Mouse (Mus musculus) ZHBTc4 (cell line): Measurements from ENCODE around the gene Tex264.
A peak's percentile ranks its signal among the peaks of the same experiment; 100 is the strongest.

Experiments used
- DNase-seq: peaks from one replicate; pipeline ENCODE4 v3.0.0-alpha.2; 2011; ENCODE audit warnings: low read depth, low spot score

Tex264 gene

DNA sequence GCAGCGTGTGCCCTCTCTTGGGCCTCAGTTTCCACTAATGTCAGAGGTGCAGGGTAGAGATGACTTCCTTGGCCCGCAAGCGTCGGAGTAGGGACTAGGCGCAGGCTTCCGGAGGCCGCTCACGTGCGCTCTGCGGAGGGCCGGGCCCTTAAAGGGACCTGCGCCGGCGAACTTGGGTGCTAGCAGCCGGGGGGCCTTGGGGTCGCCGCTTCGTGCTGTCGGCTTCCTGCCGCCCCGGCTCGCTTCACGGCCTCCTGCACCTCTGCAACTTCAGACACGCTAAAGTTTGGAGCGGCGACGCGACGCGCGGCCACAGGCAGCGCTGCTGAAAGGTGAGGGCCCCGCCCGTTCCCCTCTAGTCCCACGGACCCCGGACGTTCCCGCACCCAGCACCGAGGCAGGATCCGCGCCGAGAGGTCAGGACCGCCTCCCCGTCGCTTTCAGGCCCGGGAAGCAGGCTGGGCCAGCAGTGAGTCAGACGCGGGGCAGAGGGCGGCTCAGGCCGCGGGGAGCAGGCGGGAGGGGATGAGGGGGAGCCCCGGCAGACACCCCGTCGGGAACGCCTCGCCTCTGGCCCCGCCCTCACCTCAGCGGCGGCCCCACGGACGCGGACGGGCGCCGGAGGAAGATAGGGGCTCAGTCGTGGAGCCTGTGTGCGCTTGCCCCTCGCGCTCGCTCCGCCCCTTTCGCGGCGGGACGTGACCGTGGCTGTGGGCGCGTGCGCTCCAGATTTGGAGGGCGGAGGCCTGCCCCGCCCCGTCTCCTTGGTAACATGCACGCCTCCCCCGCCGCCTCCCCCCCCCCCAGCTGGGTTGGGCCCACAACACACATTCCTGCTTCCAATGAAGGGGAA, at the start of gene Tex264:
Gene Tex264 (minus strand): TSS at position 679 of the 853 bp plus-strand sequence.
- DNase-seq: peak; percentile 95

DNA sequence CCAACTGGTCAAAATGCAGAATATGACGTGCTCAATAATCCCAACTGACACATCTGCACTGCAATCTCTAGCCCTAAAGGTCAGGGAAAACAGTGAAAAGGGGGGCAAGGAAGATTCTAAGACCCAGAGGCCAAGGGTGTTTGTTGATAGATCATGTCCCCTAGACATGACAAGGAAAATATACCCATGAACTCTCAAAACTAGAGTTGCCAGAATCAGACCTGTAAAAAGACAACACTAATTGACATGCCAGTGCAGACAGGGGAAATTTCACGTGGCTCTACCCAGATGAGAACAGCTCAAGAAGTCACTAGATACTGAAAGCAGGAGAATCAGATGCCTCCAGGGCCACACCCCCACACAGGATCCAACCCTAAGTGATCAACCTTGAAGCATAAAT, 48.0 kb upstream of the Tex264 start:
- DNase-seq: no peak

DNA sequence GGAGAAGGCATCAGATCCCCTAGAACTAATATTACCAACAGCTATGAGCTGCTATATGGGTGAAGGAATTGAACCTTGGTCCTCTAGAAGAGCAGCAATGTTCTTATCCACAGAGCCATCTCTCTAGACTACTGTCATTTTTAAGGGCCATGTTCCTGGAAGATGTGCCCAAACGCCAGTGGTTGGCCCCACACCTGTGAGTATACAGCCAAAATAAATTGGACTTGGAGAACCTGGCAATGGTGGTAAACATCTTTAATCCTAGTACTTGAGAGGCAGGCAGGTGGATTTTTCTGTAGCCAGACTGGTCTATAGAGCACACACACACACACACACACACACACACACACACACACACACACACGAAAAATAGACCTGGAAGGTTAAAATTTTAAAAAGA, 43.7 kb upstream of the Tex264 start:
- no peak for DNase-seq

DNA sequence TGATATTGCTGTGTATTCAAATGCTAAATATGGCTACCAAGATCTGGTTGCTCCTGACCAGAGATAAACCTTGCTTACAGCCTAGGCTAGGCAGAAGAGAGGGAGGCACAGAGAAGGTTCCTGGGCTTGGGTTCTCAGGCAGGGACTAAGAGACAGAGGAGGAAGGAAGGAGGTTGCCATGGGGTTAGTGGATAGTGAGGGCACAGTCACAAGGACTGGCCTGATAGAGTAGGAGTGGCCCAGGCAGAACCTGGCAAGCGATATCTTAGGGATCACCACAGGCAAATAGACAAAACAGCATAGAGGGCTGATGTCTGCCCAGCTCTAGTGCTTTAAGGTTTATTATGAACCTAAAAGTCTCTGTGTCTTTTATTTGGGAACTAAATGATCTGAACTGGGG, 41.2 kb upstream of the Tex264 start:
- no peak for DNase-seq

GRCm38 (mm10) chr9:106725435-106725834, 39.7 kb upstream of the Tex264 start:
- DNase-seq: no peak

DNA sequence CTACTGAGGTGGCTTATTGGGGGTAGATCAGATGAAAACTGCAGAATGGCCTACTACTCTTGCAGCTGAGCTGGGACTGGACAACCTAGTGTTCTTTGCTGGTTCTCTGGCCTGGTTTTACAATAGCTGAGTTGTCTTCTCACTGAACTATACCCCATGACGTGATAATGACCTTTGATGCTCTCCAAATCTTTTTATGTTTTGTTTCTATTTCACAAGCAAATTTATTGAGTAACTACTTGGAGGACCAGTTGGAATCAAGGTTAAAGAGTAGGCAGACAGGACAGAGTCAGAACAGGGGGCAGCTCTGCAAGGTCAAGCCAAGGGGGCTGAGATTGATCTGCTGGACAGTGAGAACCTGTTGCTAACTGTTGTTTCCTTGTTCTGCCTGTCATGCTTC, 39.1 kb upstream of the Tex264 start:
- no peak for DNase-seq

DNA sequence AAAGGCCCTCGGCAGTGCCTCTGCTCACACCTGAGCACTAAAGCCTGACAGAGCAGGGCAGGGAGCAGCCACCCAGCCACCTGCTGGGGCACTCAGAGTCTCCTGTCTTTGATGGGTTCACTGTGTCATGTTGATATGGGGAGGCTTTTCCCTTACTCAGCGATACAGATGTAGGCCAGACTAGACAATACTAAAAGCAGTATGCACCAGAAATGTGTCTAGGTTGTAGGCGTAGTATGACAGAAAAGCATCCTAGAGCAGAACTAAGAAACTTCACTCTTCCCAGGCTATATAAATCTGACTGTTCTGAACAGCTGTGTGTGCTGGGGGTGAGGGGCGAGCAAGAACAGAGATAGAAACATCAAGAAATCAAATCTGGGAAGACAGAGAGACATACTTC, 31.0 kb upstream of the Tex264 start:
- peak; percentile 49 for DNase-seq

GRCm38 (mm10) chr9:106716232-106716631, 30.5 kb upstream of the Tex264 start:
- DNase-seq: no peak

DNA sequence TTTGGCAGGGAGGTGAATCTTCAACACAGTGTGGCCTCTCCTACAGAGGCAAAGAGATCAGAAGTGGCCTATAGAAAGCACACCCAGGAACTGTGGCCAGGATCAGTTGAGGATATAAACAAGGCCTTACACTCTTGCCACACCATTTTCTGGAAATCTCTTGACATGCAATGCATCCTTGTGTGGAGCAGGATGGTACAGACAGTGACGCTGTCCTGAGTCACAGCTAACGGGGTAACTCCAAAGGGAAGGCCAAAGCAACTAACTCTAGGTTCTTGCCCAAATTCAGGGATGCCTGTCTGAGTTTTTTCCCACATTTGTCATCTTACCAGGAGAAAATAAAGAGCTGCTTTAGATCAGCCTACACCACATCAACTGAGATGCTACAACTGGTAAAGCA, 26.7 kb upstream of the Tex264 start:
- DNase-seq: no peak

GRCm38 (mm10) chr9:106692973-106693481, 7.3 kb upstream of the Tex264 start:
- DNase-seq: no peak

- DNase-seq: no peak
These were observed 3.1 kb upstream of the Tex264 start for GRCm38 (mm10) chr9:106688834-106689233.

DNA sequence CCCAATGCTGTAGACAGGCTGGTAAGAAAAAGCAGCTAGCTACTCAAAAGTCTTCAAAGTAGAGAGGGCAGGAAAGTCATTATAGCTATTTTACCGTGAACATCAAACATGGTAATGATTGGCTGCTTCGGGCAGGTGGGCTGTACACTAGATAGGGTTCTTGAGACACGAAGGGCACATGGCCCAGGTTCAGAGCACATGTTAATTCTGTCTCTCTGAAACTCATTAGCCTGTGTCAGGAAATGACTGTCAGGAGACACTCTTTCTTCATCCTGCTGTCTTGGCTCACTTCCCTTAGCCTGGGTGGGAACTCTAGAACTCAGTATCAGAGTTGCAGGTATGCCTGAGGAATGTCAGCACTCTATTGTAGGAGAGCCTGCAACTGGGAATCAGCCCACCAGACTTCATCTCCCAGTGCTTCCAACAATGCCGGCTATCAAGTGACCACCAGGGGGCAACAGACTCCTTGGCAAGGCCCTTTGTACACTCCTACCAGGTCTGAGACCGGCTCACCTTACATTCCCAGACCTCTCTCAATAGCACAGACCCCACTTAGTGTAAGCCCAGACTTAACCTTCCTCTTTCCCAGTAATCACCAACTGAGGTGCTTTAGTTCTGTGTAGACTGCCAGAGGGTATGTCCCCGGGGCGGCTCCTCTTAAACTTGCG, 1.4 kb upstream of the Tex264 start:
- peak; percentile 98 for DNase-seq

- no peak for DNase-seq
These were observed 844 bp downstream of the Tex264 start for GRCm38 (mm10) chr9:106684918-106685248.

- DNase-seq: no peak
These were observed 1.4 kb downstream of the Tex264 start for GRCm38 (mm10) chr9:106684093-106684872.

DNA sequence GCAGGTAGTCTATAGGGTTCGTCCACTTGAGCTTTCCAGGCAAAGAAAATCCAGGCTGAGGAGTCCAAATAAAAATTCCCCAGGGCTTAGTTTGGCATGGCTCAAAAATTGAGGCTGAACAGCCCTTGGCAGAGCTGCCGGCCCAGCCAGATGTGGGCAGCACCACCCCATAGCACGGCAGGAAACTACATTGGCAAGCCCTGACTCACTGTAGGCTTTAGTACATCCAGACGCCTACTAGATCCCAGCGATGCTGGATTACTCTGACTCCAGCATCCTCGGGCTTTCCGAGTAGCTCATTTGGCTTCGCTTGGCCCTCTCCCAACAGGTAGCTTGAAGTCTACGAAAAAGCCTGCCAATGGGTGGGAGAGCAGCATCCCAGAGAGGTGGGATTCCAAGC, 4.7 kb downstream of the Tex264 start:
- DNase-seq: no peak

DNA sequence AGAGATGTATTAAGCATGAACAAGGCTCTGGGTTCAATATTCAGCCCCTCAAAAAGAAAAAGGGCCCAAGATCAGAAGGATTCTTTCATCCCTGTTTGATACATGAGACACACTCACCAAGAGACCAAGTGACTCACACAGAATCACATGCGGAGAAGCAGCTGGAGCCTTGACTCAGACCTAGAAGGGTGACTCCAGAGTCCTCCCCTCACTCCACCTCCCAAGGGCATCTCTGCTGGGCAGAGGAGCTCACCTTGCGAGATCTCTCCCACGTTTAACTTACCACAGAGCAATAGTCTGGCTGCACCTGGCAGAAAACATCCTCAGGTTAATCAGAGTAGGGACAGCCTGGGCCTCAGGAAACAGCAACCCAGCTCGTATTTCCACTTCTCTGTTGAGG, 7.5 kb downstream of the Tex264 start:
- DNase-seq: no peak

DNA sequence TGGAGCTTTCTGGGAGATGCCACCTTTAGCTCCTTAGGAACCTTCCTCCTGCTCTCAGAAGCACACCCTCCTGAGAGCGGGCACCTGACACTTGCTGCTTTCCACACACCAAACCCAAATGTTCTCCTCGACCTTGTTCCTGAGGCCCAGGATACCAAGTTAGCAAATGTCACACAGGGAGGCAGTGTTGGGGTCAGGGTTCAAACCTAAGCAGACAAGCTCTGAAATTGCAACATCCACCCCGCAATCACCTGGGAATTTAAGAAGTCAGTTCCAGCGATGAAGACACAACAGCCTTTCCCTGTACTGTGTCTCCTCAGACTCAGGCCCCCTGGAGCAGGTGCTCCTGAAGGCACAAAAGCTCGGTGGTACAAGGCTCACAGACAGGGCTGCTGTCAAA, 8.0 kb downstream of the Tex264 start:
- DNase-seq: no peak

DNA sequence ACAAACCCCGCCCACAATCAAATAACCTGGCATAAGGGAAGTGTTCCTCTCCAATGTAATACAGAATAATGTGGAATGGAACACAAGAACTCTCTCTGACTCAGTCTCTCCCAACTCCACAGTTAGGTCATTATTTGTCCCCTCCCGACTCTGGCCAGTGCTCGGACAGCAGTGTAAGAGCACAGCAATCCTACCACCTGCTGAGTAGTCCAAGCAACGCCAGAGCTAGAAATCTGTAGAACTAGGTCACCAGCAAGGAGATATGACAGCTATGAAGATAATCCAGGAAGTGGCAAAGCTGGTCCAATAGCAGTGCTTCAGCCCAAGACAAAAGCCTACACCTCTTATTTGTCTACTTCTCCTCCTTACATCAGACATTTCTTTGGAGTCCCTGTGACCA, 9.2 kb downstream of the Tex264 start:
- DNase-seq: no peak

DNA sequence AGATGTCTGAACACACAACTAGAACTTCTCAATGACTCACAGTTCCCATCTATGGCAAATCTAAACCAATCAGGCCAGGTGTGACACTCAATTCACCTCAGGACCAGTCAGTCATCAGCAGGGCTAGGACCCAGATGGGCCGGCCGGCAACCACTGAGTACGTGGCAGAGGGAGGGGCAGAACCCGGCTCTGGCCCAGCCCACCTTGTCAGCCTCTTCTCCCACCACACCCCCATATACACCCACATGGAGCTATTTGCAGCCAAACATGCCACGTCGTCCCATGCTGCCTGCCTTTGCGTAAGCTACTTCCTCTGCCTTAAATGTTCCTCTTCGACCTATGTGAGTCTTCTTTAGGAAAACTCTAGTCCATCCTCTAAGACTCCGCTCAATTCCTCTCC, 9.8 kb downstream of the Tex264 start:
- DNase-seq: peak; percentile 29

GRCm38 (mm10) chr9:106675480-106675879, 10.2 kb downstream of the Tex264 start:
- peak; percentile 85 for DNase-seq

DNA sequence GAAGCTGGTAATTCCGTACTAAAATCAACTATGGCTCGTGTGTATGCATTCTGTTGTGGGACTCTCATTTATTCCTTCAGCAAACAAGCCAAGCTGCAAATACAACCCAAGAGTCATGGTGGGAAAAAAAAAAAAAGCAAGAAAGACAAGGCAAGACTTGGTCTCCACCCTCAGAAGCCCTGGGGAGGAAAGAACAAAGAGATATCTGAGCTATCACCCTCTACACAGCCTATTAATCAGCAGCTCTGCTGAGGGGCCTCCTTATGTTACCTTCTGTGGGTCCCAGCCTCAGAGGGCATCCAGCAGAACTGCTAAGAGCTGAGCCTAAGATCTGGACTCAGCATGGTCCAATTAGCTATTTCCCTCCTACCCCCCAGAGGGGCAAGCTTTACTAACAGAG, 11.9 kb downstream of the Tex264 start:
- no peak for DNase-seq

GRCm38 (mm10) chr9:106664856-106665255, 20.9 kb downstream of the Tex264 start:
- DNase-seq: no peak
